Mouse (Mus musculus) ES-Bruce4 (cell line): ENCODE measurements around the gene Sqor.

Experiments used
- CTCF ChIP-seq: IDR thresholded peaks from one replicate; pipeline ENCODE4 v1.8.1; 2011; ENCODE audit warnings: low read depth, low read length
- POLR2A ChIP-seq: IDR thresholded peaks from one replicate; pipeline ENCODE4 v1.8.1; 2011; ENCODE audit warnings: low read length; ENCODE audit not compliant: insufficient read depth

DNA sequence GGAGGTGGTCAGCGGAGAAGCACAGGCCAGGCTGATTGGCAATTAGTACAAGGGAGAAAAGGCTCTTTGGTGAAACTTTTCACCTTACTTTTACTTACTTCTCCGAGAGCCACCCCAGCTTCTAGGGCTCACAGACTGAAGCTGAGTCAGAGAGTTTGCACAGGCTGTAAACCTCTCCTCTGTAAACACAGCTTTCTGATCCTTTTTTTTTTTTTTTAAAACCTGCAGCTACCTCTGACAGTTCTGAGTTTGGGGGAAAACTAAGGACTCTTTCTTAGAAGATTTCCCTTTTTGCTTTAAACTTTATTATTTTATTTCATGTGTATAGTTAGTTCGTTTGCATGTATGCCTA lies 733 bp downstream of the Sqor start:
- TF ChIP-seq CTCF (no peak), POLR2A (no peak)
